ENCODE assay signal across 7 mouse cellular contexts in genomic region chr3:96727343-96727827, GRCm38 (mm10). TPM values are rescaled to one million over a fixed set of nuclear protein-coding genes. Genes with fewer than 3 reads are reported as not detected.
DNase-seq lines count a peak whose midpoint lies in the region; ATAC-seq lines count a peak whose summit lies in the region.

Gene Polr3c (minus strand): TSS chr3:96727628.
Gene Rnf115 (plus strand): TSS chr3:96727664.

- H3K9ac ChIP-seq in intestine, embryonic 15.5 days, result peak within 1 kb of the TSS; percentile 77

- H3K9me3 ChIP-seq in intestine, embryonic 15.5 days, result no peaks in the 10 kb centered on the region
- H3K9me3 ChIP-seq in midbrain, embryonic 10.5 days (replicated peaks), result no peaks in the 10 kb centered on the region

- H3K4me3 ChIP-seq in intestine, embryonic 15.5 days (replicated peaks), result peak within 1 kb of the TSS; percentile 94
- peak within 1 kb of the TSS; percentile 92 for H3K4me3 ChIP-seq in midbrain, embryonic 10.5 days

- peaks cover 8% of the 10 kb centered on the region; the same call in 1 of the 2 replicates for H3K36me3 ChIP-seq in intestine, embryonic 15.5 days
- peaks cover 25% of the 10 kb centered on the region for H3K36me3 ChIP-seq in midbrain, embryonic 10.5 days

- H3K4me1 ChIP-seq in intestine, embryonic 15.5 days (replicated peaks), result peaks cover 11% of the 10 kb centered on the region
- H3K4me1 ChIP-seq in midbrain, embryonic 10.5 days, result peaks cover 37% of the 10 kb centered on the region

- intact Hi-C loops in gastrocnemius, postnatal 36 days (cut with DNase I), result no loop called here
- intact Hi-C loops in left cerebral cortex, postnatal 25 days (cut with DNase I), result no loop called here

- no peaks in the 10 kb centered on the region for H3K27me3 ChIP-seq in intestine, embryonic 15.5 days (replicated peaks)
- H3K27me3 ChIP-seq in midbrain, embryonic 10.5 days (ENCODE audit: low read depth, poor library complexity, severe bottlenecking), result no peaks in the 10 kb centered on the region

- peak; percentile 96 for DNase-seq in adrenal gland, adult 18-20 months (ENCODE audit: low spot score in 2 of 2)
- peak; percentile 97 for DNase-seq in embryo, embryonic 11 days
- DNase-seq in gastrocnemius, postnatal 36 days, result peak; percentile 94 to 97
- peak; percentile 96 to 97 for DNase-seq in left cerebral cortex, postnatal 25 days (ENCODE audit: low spot score in 2 of 2)
- DNase-seq in midbrain, embryonic 10.5 days (ENCODE audit: low spot score), result peak; percentile 95
- peak; percentile 85 for DNase-seq in right cerebral cortex, postnatal 4 days

- H3K4me2 ChIP-seq in intestine, embryonic 15.5 days (replicated peaks), result peak within 1 kb of the TSS; percentile 64

- WGBS in intestine, embryonic 15.5 days, result 1% methylated on average over 52 of the region's 52 CpGs
- WGBS in midbrain, embryonic 10.5 days, result under 1% methylated on average over 52 of the region's 52 CpGs

- peak within 1 kb of the TSS; percentile 70 for H3K27ac ChIP-seq in intestine, embryonic 15.5 days
- peak within 1 kb of the TSS; percentile 91 for H3K27ac ChIP-seq in midbrain, embryonic 10.5 days (replicated peaks)

- ATAC-seq in intestine, embryonic 15.5 days, result peak; percentile 99

RNA-seq across cellular contexts. Expression of gene Polr3c, which starts in this region (rescaled TPM):
- total RNA-seq in adrenal gland, adult 18-20 months (2021), result 10 to 100 TPM; 25.2 to 25.5 TPM
- 10 to 100 TPM; 18.1 to 19.9 TPM for total RNA-seq in gastrocnemius, postnatal 36 days (2021)
- polyA plus RNA-seq in intestine, embryonic 15.5 days (2015; fragmentation: Nextera tagmentation; extraction: Ambion mirVana), result 36.5 and 39.3 TPM in 2 replicates
- total RNA-seq in left cerebral cortex, postnatal 25 days (2021), result 10 to 100 TPM; 25.0 to 27.5 TPM
- polyA plus RNA-seq in midbrain, embryonic 10.5 days (2016; fragmentation: Nextera tagmentation; extraction: Ambion mirVana), result 44.3 and 47.0 TPM in 2 replicates

RNA-seq across cellular contexts. Expression of gene Rnf115, which starts in this region (rescaled TPM):
- 10 to 100 TPM; 37.5 to 39.0 TPM for total RNA-seq in adrenal gland, adult 18-20 months (2021)
- 10 to 100 TPM; 76.2 to 86.5 TPM for total RNA-seq in gastrocnemius, postnatal 36 days (2021)
- polyA plus RNA-seq in intestine, embryonic 15.5 days (2015; fragmentation: Nextera tagmentation; extraction: Ambion mirVana), result 41.6 and 46.1 TPM in 2 replicates
- 10 to 100 TPM; 68.8 to 70.2 TPM for total RNA-seq in left cerebral cortex, postnatal 25 days (2021)
- polyA plus RNA-seq in midbrain, embryonic 10.5 days (2016; fragmentation: Nextera tagmentation; extraction: Ambion mirVana), result 73.0 and 73.5 TPM in 2 replicates

Comparison
In these comparisons a context has a peak if more than half of its experiments do, and no peak if none do; other contexts are left out.
1. Peak in every context shown above with its lines: DNase-seq, ATAC-seq, H3K4me3 ChIP-seq and H3K27ac ChIP-seq.